Mouse (Mus musculus): ENCODE results near the gene Cep55. TPM values are rescaled to one million over a fixed set of nuclear protein-coding genes. Genes with fewer than 3 reads are reported as not detected.

The Cep55 gene
- polyA plus RNA-seq, 1 experiment from 2014 or later: 6.3 TPM

DNA sequence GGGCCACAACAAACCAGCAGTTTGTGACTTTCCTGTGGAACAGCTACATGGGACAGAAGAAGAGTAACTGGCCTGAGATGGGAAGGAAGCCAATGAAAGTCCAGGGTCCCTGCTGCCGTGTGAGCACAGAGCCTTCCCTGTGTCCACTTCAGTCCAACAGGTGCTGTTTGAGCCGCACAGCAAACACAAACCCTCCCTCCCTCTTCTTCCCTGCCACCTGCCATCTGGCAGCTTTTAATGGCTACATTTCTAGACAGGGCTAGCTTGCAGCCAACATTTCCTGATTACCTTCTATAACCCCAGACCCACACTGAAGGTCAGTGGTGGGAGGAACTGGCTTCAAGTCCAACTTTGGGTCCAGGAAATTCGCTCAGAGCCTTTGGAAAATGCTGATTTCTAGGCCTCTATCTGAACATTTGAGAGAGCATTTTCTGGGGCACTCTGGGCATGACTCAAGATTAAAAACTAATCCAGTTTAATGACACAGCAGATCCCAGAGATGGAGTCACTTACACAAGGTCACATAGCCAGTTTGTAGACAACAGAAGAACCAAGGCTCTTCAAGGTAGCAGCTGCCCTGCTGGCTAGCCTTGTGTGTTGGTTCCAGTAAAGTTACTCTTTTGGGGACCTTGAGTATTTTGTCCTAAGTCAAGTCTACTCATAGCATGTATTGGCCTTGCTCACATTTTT is 23.2 kb downstream of the Cep55 start:
- ATAC-seq (ENCODE audit: low read depth): no peak
- no peak for DNase-seq
- Histone ChIP-seq H3K9ac (no peak overlapping the region), H3K4me3 (replicated peaks) (no peak overlapping the region), H3K27me3 (no peaks in the 10 kb centered on the region), H3K4me1 (replicated peaks) (no peaks in the 10 kb centered on the region), H3K9me3 (replicated peaks) (no peaks in the 10 kb centered on the region), H3K27ac (no peak overlapping the region), H3K36me3 (0 out of 2 replicates have a peak, but pooled peaks cover 3% of the 10 kb centered on the region), H3K4me2 (no peak overlapping the region)
- WGBS (ENCODE audit: insufficient replicate concordance): 56% methylated on average over 3 of the region's 3 CpGs

GRCm38 (mm10) chr19:38081361-38081760 is 26.6 kb downstream of the Cep55 start:
- no peak overlapping the region for H3K27ac ChIP-seq
- H3K9ac ChIP-seq: no peak overlapping the region
- H3K4me2 ChIP-seq: no peak overlapping the region
- H3K36me3 ChIP-seq: no peaks in the 10 kb centered on the region
- ATAC-seq (ENCODE audit: low read depth) (no peak), DNase-seq (no peak)
- 56% methylated on average over 3 of the region's 3 CpGs for WGBS (ENCODE audit: insufficient replicate concordance)
- no peaks in the 10 kb centered on the region for H3K9me3 ChIP-seq (replicated peaks)
- H3K27me3 ChIP-seq: no peaks in the 10 kb centered on the region
- no peaks in the 10 kb centered on the region for H3K4me1 ChIP-seq (replicated peaks)
- no peak overlapping the region for H3K4me3 ChIP-seq (replicated peaks)

DNA sequence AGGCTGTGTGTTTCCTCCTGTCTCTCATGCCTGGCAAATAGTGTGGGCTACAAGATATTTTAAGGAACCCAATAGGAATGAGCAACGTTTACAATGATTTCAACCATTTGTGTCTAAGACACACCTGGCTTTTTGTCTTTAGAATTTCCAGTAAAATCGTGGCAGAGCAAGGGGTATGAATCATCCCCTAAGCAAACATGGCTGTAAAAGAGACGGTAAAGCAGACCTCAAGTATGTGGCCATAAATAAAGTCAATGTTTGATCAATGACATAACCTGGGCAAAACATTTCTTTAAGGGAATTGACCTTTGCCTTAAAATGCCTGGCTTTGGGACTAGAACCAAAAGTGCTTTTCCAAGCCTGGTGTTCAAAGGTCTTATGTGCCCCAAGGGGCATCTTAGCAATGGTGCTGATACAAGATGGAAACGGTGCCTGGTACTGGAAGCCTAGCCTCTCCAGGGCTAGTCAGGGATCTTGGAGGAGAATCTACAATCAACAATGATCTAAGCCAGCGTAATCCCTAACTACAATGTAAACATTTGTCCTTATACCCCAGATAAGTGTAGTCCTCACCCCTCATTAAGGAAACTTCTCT is 28.2 kb downstream of the Cep55 start:
- Histone ChIP-seq H3K4me1 (replicated peaks) (no peaks in the 10 kb centered on the region), H3K4me3 (replicated peaks) (no peak overlapping the region), H3K36me3 (no peaks in the 10 kb centered on the region), H3K9ac (no peak overlapping the region), H3K27ac (no peak overlapping the region), H3K4me2 (no peak overlapping the region), H3K27me3 (no peaks in the 10 kb centered on the region), H3K9me3 (replicated peaks) (no peaks in the 10 kb centered on the region)
- 44% methylated on average over 5 of the region's 5 CpGs for WGBS (ENCODE audit: insufficient replicate concordance)
- ATAC-seq (ENCODE audit: low read depth) (no peak), DNase-seq (no peak)

DNA sequence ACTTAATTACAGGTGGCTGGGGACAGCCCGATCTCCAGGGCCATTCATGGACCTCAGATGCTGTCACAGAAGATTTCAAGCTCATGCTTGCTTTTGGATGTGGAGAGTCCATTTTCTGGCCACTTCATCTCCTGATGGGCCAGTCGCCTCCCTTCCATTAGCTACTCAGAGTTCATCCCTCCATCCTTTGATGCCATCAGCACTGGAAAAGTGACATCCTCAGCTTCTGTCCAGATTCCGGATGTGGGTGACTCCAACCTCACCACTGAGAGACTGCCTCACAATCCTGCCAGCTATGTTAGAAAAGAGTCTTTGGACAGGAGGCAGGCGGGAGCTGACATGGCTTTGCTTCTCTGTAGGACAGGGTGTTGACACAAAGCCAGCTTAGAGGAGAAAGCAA is 31.0 kb downstream of the Cep55 start:
- 57% methylated on average over 4 of the region's 4 CpGs for WGBS (ENCODE audit: insufficient replicate concordance)
- H3K4me2 ChIP-seq: no peak overlapping the region
- no peaks in the 10 kb centered on the region for H3K36me3 ChIP-seq
- H3K27me3 ChIP-seq: no peaks in the 10 kb centered on the region
- DNase-seq: no peak
- H3K4me1 ChIP-seq (replicated peaks): no peaks in the 10 kb centered on the region
- no peaks in the 10 kb centered on the region for H3K9me3 ChIP-seq (replicated peaks)
- H3K4me3 ChIP-seq (replicated peaks): no peak overlapping the region
- H3K27ac ChIP-seq: no peak overlapping the region
- no peak overlapping the region for H3K9ac ChIP-seq
- no peak for ATAC-seq (ENCODE audit: low read depth)

GRCm38 (mm10) chr19:38086948-38087551 is 32.2 kb downstream of the Cep55 start:
- H3K36me3 ChIP-seq: no peaks in the 10 kb centered on the region
- H3K4me1 ChIP-seq (replicated peaks): 0 out of 2 replicates have a peak, but pooled peaks cover 6% of the 10 kb centered on the region
- H3K9ac ChIP-seq: no peak overlapping the region
- no peak overlapping the region for H3K4me2 ChIP-seq
- 44% methylated on average over 11 of the region's 11 CpGs for WGBS (ENCODE audit: insufficient replicate concordance)
- H3K27ac ChIP-seq: no peak overlapping the region
- H3K4me3 ChIP-seq (replicated peaks): no peak overlapping the region
- H3K27me3 ChIP-seq: no peaks in the 10 kb centered on the region
- no peaks in the 10 kb centered on the region for H3K9me3 ChIP-seq (replicated peaks)
- DNase-seq (no peak), ATAC-seq (ENCODE audit: low read depth) (no peak)

- Histone ChIP-seq H3K4me3 (replicated peaks) (no peak overlapping the region), H3K4me2 (no peak overlapping the region), H3K27ac (no peak overlapping the region), H3K9ac (no peak overlapping the region), H3K27me3 (0 out of 2 replicates have a peak, but pooled peaks cover 2% of the 10 kb centered on the region), H3K4me1 (replicated peaks) (0 out of 2 replicates have a peak, but pooled peaks cover 6% of the 10 kb centered on the region), H3K9me3 (replicated peaks) (no peaks in the 10 kb centered on the region), H3K36me3 (no peaks in the 10 kb centered on the region)
- DNase-seq (no peak), ATAC-seq (ENCODE audit: low read depth) (no peak)
- WGBS (ENCODE audit: insufficient replicate concordance): 65% methylated on average over 8 of the region's 8 CpGs
Observed at GRCm38 (mm10) chr19:38089358-38089757, 34.5 kb downstream of the Cep55 start.

DNA sequence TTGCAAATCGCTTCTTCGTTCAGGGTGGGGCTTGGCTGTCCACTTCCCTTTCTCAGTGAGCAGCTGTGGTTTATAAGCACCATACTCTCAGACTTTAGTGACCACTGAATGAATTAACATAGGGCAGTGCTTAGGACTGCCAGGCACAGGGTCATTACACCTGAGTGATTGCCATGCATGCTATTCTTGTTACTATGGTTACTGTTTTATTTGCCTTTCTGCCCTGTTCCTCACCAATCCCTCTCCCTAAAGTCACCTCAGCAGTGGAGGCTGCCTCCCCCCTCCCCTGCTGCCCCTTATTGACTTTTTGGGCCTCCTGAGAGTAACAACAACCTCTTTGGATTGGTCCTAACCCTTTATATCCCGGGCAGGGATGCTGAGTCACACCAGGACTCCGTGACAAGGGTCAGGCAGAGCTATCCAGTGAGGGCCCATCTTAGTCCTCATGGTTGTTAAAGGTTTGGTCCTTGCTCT is 36.7 kb downstream of the Cep55 start:
- no peak overlapping the region for H3K27ac ChIP-seq
- no peaks in the 10 kb centered on the region for H3K36me3 ChIP-seq
- H3K4me2 ChIP-seq: no peak overlapping the region
- ATAC-seq (ENCODE audit: low read depth) (peak; percentile 18; the same call in 1 of the 2 replicates), DNase-seq (no peak)
- no peak overlapping the region for H3K9ac ChIP-seq
- no peak overlapping the region for H3K4me3 ChIP-seq (replicated peaks)
- peaks cover 16% of the 10 kb centered on the region for H3K27me3 ChIP-seq
- H3K4me1 ChIP-seq (replicated peaks): 0 out of 2 replicates have a peak, but pooled peaks cover 6% of the 10 kb centered on the region
- H3K9me3 ChIP-seq (replicated peaks): no peaks in the 10 kb centered on the region
- 36% methylated on average over 4 of the region's 4 CpGs for WGBS (ENCODE audit: insufficient replicate concordance)

DNA sequence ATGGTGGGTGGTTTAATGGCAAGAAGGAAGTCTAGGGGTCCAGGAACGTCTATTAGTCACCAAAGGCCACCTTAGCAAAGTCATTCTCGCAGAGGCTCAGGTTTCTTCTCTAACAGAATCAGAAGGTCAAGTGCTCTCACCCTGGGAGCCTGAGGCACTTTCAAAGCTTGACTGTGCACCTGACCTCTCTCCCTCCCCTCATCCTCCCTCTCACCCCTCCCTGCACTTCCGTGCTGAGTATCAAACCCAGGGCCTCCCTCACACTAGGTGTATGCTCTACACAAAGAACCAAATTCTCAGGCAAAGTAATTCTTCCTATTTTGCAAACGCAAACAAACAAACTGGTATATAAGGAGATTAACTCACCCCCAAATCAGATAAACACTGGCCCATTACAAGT is 41.4 kb downstream of the Cep55 start:
- no peaks in the 10 kb centered on the region for H3K9me3 ChIP-seq (replicated peaks)
- 14% methylated on average over 4 of the region's 4 CpGs for WGBS (ENCODE audit: insufficient replicate concordance)
- no peak overlapping the region for H3K9ac ChIP-seq
- no peak overlapping the region for H3K4me3 ChIP-seq (replicated peaks)
- H3K4me2 ChIP-seq: no peak overlapping the region
- H3K36me3 ChIP-seq: no peaks in the 10 kb centered on the region
- peaks cover 43% of the 10 kb centered on the region for H3K27me3 ChIP-seq
- ATAC-seq (ENCODE audit: low read depth) (no peak), DNase-seq (no peak)
- H3K27ac ChIP-seq: no peak overlapping the region
- H3K4me1 ChIP-seq (replicated peaks): 0 out of 2 replicates have a peak, but pooled peaks cover 6% of the 10 kb centered on the region

- H3K9me3 ChIP-seq (replicated peaks): no peaks in the 10 kb centered on the region
- WGBS (ENCODE audit: insufficient replicate concordance): 2% methylated on average over 76 of the region's 77 CpGs
- H3K27me3 ChIP-seq: peaks cover 43% of the 10 kb centered on the region
- peak within 1 kb of the TSS; percentile 53 for H3K4me2 ChIP-seq
- no peak within 1 kb of the TSS for H3K9ac ChIP-seq
- DNase-seq (no peak), ATAC-seq (ENCODE audit: low read depth) (no peak)
- no peaks in the 10 kb centered on the region for H3K4me1 ChIP-seq (replicated peaks)
- no peak within 1 kb of the TSS for H3K27ac ChIP-seq
- peak within 1 kb of the TSS; percentile 30 for H3K4me3 ChIP-seq (replicated peaks)
- no peaks in the 10 kb centered on the region for H3K36me3 ChIP-seq
Observed at GRCm38 (mm10) chr19:38096858-38097758, 42.3 kb downstream of the Cep55 start, which contains the start of gene Ffar4. Ffar4 (plus strand) TSS chr19:38097071.

- Histone ChIP-seq H3K9me3 (replicated peaks) (no peaks in the 10 kb centered on the region), H3K27ac (no peak overlapping the region), H3K9ac (no peak overlapping the region), H3K4me1 (replicated peaks) (no peaks in the 10 kb centered on the region), H3K4me3 (replicated peaks) (no peak overlapping the region), H3K27me3 (no peaks in the 10 kb centered on the region), H3K4me2 (no peak overlapping the region), H3K36me3 (no peaks in the 10 kb centered on the region)
- 57% methylated on average over 4 of the region's 4 CpGs for WGBS (ENCODE audit: insufficient replicate concordance)
- ATAC-seq (ENCODE audit: low read depth) (no peak), DNase-seq (no peak)
Observed at GRCm38 (mm10) chr19:38107871-38108270, 53.1 kb downstream of the Cep55 start.
